Mouse (Mus musculus) small intestine, adult 2 months (tissue): Measurements from ENCODE around the gene Grhpr. TPM values are rescaled to one million over a fixed set of nuclear protein-coding genes. Genes with fewer than 3 reads are reported as not detected.
"Not testable (repeated sequence)": the region's sequence is repeated elsewhere in the genome, so short reads cannot be mapped to it uniquely, and the experiment has no call there.

ENCODE experiments used
- H3K27ac ChIP-seq: fragments of 200-500 bp; 2 replicates; pipeline ENCODE4 v1.5.1; 2012; ENCODE audit warnings: low read depth, low read length, control low read depth, inconsistent platforms; ENCODE audit not compliant: insufficient read depth
- H3K27me3 ChIP-seq: fragments of 200-500 bp; 2 replicates; pipeline ENCODE4 v1.6.1; 2012; ENCODE audit warnings: mild to moderate bottlenecking, moderate library complexity, low read length, inconsistent platforms; ENCODE audit not compliant: control insufficient read depth, insufficient read depth
- H3K36me3 ChIP-seq: fragments of 200-500 bp; 2 replicates; pipeline ENCODE4 v1.6.1; 2012; ENCODE audit warnings: mild to moderate bottlenecking, low read length, control low read depth, inconsistent platforms; ENCODE audit not compliant: control insufficient read depth, insufficient read depth
- H3K4me1 ChIP-seq: fragments of 200-500 bp; 2 replicates; pipeline ENCODE4 v1.6.1; 2012; ENCODE audit warnings: low read length, inconsistent platforms, mixed read lengths; ENCODE audit not compliant: control insufficient read depth, insufficient read depth, insufficient read length
- H3K4me3 ChIP-seq: fragments of 200-500 bp; 2 replicates; pipeline ENCODE4 v1.5.1; 2012; ENCODE audit warnings: low read depth, mild to moderate bottlenecking, control low read depth, inconsistent platforms, low read length, moderate library complexity
- CTCF ChIP-seq: fragments of 200-500 bp; IDR thresholded peaks from 2 replicates; pipeline ENCODE4 v1.5.1; 2012; ENCODE audit warnings: low read depth, mild to moderate bottlenecking, control low read depth, inconsistent platforms, low read length, moderate library complexity, mixed read lengths; ENCODE audit not compliant: insufficient replicate concordance, insufficient read length; ENCODE audit errors: extremely low read depth
- POLR2A ChIP-seq: fragments of 200-500 bp; IDR thresholded peaks from 2 replicates; pipeline ENCODE4 v1.6.1; 2012; ENCODE audit warnings: low read depth, mild to moderate bottlenecking, control low read depth, inconsistent platforms, low read length, moderate library complexity
- WGBS: fragments of 180-500 bp; shearing (Covaris S2); methylation state at CpG from one replicate; pipeline ENCODE4 v1.1.7; 2018; 5-methylcytosine and 5-hydroxymethylcytosine counted together
- polyA plus RNA-seq: library from polyadenylated mRNA; depleted of rRNA; stranded (reverse); fragments of >200 nt; gene quantifications from 2 replicates; pipeline ENCODE4 v1.2.3, GENCODE M21; 2012

Gene Grhpr
- polyA plus RNA-seq, 1 experiment: 32.9 TPM

DNA sequence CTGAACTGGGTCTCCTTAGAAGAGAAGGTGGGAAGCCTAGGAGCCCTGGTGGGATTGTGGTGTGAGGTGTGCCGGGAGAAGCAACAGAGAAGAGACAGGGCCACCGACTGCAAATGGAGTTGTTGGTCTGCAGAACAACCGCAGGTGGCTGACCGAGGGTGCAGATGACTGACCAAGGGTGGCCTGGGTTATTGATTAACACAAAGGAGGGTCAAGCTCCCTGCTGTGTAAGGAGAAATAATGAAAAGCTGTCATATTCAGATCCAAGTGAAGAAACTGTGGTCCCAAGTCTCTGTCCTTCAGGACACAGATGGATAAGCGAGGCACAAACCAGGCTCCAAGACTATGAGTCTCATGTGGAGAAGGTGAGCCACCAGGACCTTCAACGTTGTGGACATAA lies 37.7 kb upstream of the Grhpr start:
- WGBS: 48% methylated on average over 6 of the region's 6 CpGs
- Histone ChIP-seq H3K4me1 (no peaks in the 10 kb centered on the region), H3K36me3 (no peaks in the 10 kb centered on the region), H3K27me3 (no peaks in the 10 kb centered on the region), H3K27ac (no peak overlapping the region), H3K4me3 (no peak overlapping the region)
- TF ChIP-seq CTCF (no peak), POLR2A (no peak)

DNA sequence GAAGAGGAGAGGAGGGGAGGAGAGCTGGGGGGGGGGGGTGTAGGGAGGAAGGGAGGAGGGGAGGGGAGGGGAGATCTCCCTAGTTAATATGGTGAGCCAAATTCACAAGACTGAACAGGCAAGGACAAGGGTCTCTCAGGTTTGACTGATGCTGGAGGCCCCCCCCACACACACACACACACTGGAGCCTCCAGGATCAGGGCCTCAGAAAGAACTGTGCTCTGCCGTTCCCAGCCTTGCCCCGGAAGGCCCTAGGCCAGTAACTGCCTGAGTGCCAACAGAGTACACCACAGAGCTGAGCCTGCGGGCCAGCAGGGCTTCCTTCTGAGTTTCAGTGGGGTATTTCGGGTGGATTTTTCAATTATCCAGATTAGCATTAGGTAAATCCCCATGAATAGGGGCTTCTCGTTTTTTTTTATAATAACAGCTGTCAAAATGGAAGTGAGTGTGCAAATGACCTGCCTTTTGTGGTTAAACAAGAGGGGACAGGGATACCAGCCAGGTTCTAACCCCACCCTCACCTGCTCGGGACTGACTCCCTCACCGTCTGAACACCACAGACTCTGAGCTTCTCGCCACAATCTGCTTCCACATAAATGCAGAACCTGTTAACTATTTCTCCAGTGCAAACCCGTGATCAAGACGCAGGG lies 36.6 kb upstream of the Grhpr start:
- no peak for TF ChIP-seq POLR2A
- TF ChIP-seq CTCF: no peak
- Histone ChIP-seq H3K36me3 (no peaks in the 10 kb centered on the region), H3K4me1 (no peaks in the 10 kb centered on the region), H3K27ac (no peak overlapping the region), H3K27me3 (no peaks in the 10 kb centered on the region; the same call in 1 of the 2 replicates), H3K4me3 (no peak overlapping the region)
- 73% methylated on average over 10 of the region's 10 CpGs for WGBS

DNA sequence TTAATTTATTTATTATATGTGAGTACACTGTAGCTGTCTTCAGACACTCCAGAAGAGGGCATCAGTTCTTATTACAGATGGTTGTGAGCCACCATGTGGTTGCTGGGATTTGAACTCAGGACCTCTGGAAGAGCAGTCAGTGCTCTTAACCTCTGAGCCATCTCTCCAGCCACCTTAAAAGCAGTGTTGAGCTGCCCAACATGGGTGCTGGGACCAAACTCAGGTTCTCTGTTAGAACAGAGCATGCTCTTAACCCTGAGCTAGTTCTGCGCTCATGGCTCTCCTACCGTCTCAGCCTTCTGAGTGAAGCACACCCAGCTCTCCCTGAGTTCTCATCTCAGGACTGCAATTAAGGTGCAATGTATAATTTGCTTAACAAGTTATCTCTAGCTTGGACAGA lies 35.1 kb upstream of the Grhpr start:
- not testable (repeated sequence) for H3K27me3 ChIP-seq, H3K27ac ChIP-seq, H3K4me3 ChIP-seq, H3K4me1 ChIP-seq, H3K36me3 ChIP-seq
- 93% methylated on average over 2 of the region's 2 CpGs for WGBS

DNA sequence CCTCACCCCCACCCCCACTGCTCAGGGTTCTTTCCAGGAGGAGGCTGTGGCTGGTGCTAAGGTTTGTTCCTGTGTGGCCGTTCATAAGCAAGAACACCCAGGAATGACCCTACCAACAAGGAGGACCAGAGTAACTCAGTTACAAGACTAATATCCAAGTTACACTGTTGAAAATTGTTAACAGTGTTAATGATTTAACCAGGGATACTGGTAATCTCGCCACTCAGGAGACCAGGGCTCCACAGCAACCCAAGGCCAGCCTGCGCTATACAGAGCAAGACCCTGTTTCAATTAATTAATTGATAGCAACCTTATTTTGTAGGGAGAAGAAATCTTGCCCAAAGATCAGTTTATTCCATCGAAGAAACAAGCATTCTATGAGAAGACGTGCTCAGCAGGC lies 33.7 kb upstream of the Grhpr start:
- H3K36me3 ChIP-seq: no peaks in the 10 kb centered on the region
- no peaks in the 10 kb centered on the region for H3K4me1 ChIP-seq
- H3K4me3 ChIP-seq: no peak overlapping the region
- 73% methylated on average over 5 of the region's 5 CpGs for WGBS
- TF ChIP-seq POLR2A: no peak
- TF ChIP-seq CTCF: no peak
- no peak overlapping the region for H3K27ac ChIP-seq
- H3K27me3 ChIP-seq: no peaks in the 10 kb centered on the region; the same call in 1 of the 2 replicates

DNA sequence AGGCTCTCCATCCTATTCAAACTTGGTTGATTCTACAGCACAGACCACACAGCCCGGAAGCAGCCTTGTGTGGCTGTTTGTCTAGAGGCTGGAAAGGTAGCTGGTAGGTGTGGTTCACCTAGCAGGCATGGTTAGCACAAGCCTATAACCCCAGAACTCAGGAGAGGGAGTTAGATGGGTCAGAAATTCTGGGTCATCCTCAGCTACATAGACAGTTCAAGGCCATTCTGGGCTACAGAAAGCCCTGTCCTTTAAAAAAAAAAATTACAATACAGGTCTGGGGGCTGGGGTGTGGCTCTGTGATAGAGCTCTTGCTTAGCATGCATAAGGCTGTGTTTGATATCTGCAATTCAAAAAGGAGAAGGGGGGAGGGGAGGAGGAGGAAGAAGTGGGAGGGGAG lies 32.9 kb upstream of the Grhpr start:
- Histone ChIP-seq H3K4me3 (no peak overlapping the region), H3K36me3 (no peaks in the 10 kb centered on the region), H3K27ac (no peak overlapping the region), H3K27me3 (no peaks in the 10 kb centered on the region; the same call in 1 of the 2 replicates), H3K4me1 (no peaks in the 10 kb centered on the region)
- TF ChIP-seq POLR2A (no peak), CTCF (no peak)
- 57% methylated on average over 1 of the region's 1 CpGs for WGBS

DNA sequence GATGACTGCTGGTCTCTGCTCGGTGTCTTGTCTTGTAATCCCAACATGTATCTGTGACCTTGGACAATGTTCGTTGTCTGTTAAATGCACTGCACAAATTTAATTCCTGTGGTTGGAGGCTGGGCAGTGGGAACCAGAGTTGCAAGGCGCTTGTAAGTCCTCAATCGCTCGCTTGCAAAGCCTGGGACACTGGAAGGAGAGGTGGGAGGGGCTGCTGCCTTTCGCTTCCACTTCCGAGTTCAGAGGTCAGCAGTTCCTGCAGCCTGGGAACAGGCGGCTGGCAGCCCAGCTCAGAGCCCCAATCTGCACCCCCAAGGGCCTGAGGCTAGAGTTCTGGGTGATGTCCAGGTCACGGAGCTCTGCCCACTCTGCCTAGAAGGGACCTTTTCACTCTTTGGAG lies 28.2 kb upstream of the Grhpr start:
- Histone ChIP-seq H3K4me3 (no peak overlapping the region), H3K36me3 (no peaks in the 10 kb centered on the region), H3K27ac (no peak overlapping the region), H3K4me1 (no peaks in the 10 kb centered on the region), H3K27me3 (no peaks in the 10 kb centered on the region; the same call in 1 of the 2 replicates)
- TF ChIP-seq POLR2A (no peak), CTCF (no peak)
- 73% methylated on average over 9 of the region's 9 CpGs for WGBS

DNA sequence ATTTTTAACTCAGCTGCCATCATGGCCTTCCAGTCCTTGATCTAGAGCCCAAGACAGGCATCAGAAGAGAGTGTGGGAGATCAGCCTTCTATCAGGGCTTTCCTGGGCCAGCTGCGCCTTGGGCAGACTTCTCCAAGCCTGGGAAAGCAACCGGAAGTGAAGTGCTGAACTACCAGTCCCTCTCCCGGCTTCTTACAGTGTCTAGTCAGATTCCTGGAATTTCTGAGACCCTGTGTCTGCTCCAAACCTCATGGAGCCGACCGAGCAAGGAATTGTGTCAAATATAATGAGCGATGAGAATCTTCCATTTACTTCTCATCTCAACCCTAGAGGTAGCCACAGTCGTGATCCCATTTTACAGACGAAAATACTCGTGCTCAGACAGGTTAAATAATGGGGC lies 22.4 kb upstream of the Grhpr start:
- H3K27ac ChIP-seq: no peak overlapping the region
- no peak for TF ChIP-seq CTCF
- peaks cover 5% of the 10 kb centered on the region; the same call in 1 of the 2 replicates for H3K27me3 ChIP-seq
- H3K4me3 ChIP-seq: no peak overlapping the region
- no peaks in the 10 kb centered on the region for H3K36me3 ChIP-seq
- H3K4me1 ChIP-seq: no peaks in the 10 kb centered on the region
- 83% methylated on average over 9 of the region's 9 CpGs for WGBS
